Mouse (Mus musculus) myocyte (in vitro differentiated cells): ENCODE data around the gene Tmprss9. TPM values are rescaled to one million over a fixed set of nuclear protein-coding genes. Genes with fewer than 3 reads are reported as not detected.
A peak's percentile ranks its signal among the peaks of the same experiment; 100 is the strongest.

Experiments
- H3K27me3 ChIP-seq: one replicate; pipeline ENCODE4 v1.6.1; 2011; ENCODE audit not compliant: control insufficient read depth, insufficient read depth, insufficient read length
- H3K36me3 ChIP-seq: one replicate; pipeline ENCODE4 v1.6.1; 2011; ENCODE audit not compliant: control insufficient read depth, insufficient read depth
- H3K4me2 ChIP-seq: one replicate; pipeline ENCODE4 v1.6.1; 2011; ENCODE audit warnings: low read depth, control low read depth
- H3K4me3 ChIP-seq: one replicate; pipeline ENCODE4 v1.5.1; 2011; ENCODE audit warnings: mild to moderate bottlenecking, control low read depth, moderate library complexity
- H3K79me2 ChIP-seq: one replicate; pipeline ENCODE4 v1.6.1; 2011; ENCODE audit not compliant: control insufficient read depth, insufficient read depth
- H3ac ChIP-seq: one replicate; pipeline ENCODE4 v1.6.1; 2011; ENCODE audit not compliant: control insufficient read depth, insufficient read length
- CEBPB ChIP-seq: IDR thresholded peaks from 2 replicates; pipeline ENCODE4 v1.6.1; 2011; ENCODE audit warnings: mild to moderate bottlenecking, moderate library complexity; ENCODE audit not compliant: poor library complexity, insufficient read depth, severe bottlenecking
- E2F4 ChIP-seq: IDR thresholded peaks from one replicate; pipeline ENCODE4 v1.6.1; 2011; ENCODE audit warnings: mild to moderate bottlenecking, control low read depth, moderate library complexity; ENCODE audit not compliant: insufficient read depth
- MAX ChIP-seq: IDR thresholded peaks from one replicate; pipeline ENCODE4 v1.6.1; 2011; ENCODE audit warnings: low read depth, mild to moderate bottlenecking, control low read depth
- MYOD1 ChIP-seq, 3 experiments: IDR thresholded peaks; one replicate each; pipeline ENCODE4 v1.6.1; 2011; ENCODE audit warnings: control low read depth in 2 of 3, low read depth in 2 of 3, mild to moderate bottlenecking in 2 of 3, moderate library complexity in 1 of 3; ENCODE audit not compliant: insufficient read length in 2 of 3, control insufficient read depth in 1 of 3
- MYOG ChIP-seq, 3 experiments: IDR thresholded peaks; one replicate each; pipeline ENCODE4 v1.6.1; 2011; ENCODE audit warnings: control low read depth in 2 of 3, low read depth in 2 of 3, mild to moderate bottlenecking in 2 of 3; ENCODE audit not compliant: insufficient read length in 2 of 3, control insufficient read depth in 1 of 3, insufficient read depth in 1 of 3
- POLR2A ChIP-seq: IDR thresholded peaks from one replicate; pipeline ENCODE4 v1.6.1; 2011; ENCODE audit warnings: low read depth, mild to moderate bottlenecking, control low read depth, moderate library complexity; ENCODE audit not compliant: insufficient read length
- POLR2AphosphoS2 ChIP-seq: IDR thresholded peaks from one replicate; pipeline ENCODE4 v1.6.1; 2011; ENCODE audit warnings: low read depth, control low read depth; ENCODE audit not compliant: insufficient read length
- REST ChIP-seq: IDR thresholded peaks from one replicate; pipeline ENCODE4 v1.6.1; 2011; ENCODE audit warnings: mild to moderate bottlenecking, control low read depth, moderate library complexity; ENCODE audit not compliant: insufficient read depth, insufficient read length
- SRF ChIP-seq: IDR thresholded peaks from one replicate; pipeline ENCODE4 v1.6.1; 2011; ENCODE audit warnings: low read depth; ENCODE audit not compliant: control insufficient read depth, insufficient read length
- TCF12 ChIP-seq: IDR thresholded peaks from one replicate; pipeline ENCODE4 v1.6.1; 2011; ENCODE audit warnings: mild to moderate bottlenecking, control low read depth; ENCODE audit not compliant: poor library complexity, insufficient read depth, severe bottlenecking
- TCF3 ChIP-seq: IDR thresholded peaks from one replicate; pipeline ENCODE4 v1.6.1; 2011; ENCODE audit warnings: low read depth, control low read depth; ENCODE audit not compliant: insufficient read length
- USF1 ChIP-seq: IDR thresholded peaks from one replicate; pipeline ENCODE4 v1.6.1; 2011; ENCODE audit warnings: low read depth, mild to moderate bottlenecking, control low read depth, moderate library complexity
- polyA plus RNA-seq: library from polyadenylated mRNA; unstranded; fragments of >200 nt; fragmentation: generic; extraction: Trizol; gene quantifications from one replicate; pipeline ENCODE4 v1.2.1, GENCODE M21; 2012; ENCODE audit warnings: missing spikeins

The Tmprss9 gene
- polyA plus RNA-seq, 1 experiment = 0.05 TPM

DNA sequence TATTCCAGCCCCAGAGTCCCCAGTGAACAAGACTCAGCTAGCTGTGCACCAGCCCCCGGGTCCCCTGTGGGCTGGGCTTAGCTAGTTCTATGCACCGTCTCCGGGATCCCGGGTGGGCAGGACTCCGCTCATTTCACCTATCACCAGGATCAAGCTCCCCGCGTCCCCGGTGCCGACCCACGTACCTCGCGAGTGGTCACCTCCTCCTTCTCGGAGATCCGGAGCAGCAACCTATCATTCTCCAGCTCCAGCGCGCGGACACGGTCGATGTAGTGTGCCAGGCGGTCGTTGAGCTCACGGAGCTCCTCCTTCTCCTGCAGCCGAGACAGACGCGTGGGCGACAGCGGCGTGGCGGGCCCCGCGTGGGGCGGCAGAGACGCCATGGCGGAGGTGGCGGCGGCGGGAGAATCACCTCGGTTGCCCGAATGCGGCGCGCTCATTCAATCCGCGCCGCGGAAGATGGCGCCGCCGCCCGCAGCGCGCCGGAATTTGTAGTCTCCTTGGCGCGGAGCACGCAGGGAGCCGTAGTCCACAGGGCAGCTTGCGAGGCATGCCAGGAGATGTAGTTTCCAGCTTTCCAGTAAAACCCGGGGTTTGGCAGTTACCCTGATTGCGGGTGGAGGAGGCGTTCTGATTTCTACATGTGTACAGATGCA lies 46.3 kb downstream of the Tmprss9 start, which contains the start of gene Lmnb2:
Gene Lmnb2 (minus strand): TSS at position 467 of the 656 bp plus-strand sequence.
- Histone ChIP-seq H3K36me3 (no peaks in the 10 kb centered on the region), H3ac (peak within 1 kb of the TSS; percentile 66), H3K4me3 (peak within 1 kb of the TSS; percentile 92), H3K27me3 (no peaks in the 10 kb centered on the region), H3K79me2 (peaks cover 23% of the 10 kb centered on the region), H3K4me2 (peak within 1 kb of the TSS; percentile 94)
- TF ChIP-seq MYOG (IDR thresholded peaks at IDR 0.05; ENCODE audit: control insufficient read depth in 1 of 3, insufficient read depth in 1 of 3, insufficient read length in 2 of 3, low read depth in 2 of 3) (peak in 1 of 3 experiments; percentile 3), MAX (no peak), REST (no peak), MYOD1 (IDR thresholded peaks at IDR 0.05; ENCODE audit: control insufficient read depth in 1 of 3, insufficient read length in 2 of 3, low read depth in 2 of 3) (peak in 1 of 3 experiments; percentile 11), POLR2A (peak; percentile 72), E2F4 (peak; percentile 85), POLR2AphosphoS2 (peak; percentile 47)

DNA sequence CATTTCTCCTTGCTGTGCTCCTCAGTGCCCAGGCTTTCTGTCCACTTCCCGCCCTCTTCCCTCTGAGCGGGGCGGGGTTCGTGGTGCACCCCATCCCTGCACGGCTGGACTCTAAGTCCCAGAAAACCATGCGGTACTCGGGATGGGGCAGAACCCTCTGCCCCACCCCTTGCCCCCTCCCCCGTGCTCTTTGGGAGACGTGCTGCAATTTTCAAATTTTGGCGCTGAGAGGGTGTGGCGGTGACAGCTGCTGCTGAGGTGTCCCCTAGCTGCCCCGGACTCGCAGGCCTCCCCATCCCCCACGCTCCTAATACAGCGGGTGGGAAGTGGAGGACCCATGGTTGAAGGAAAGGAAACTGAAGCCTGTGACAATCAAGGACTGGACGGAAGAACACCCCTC lies 50.3 kb downstream of the Tmprss9 start:
- Histone ChIP-seq H3K4me2 (peak overlapping the region; percentile 76), H3ac (no peak overlapping the region), H3K27me3 (no peaks in the 10 kb centered on the region), H3K4me3 (peak overlapping the region; percentile 6), H3K36me3 (no peaks in the 10 kb centered on the region), H3K79me2 (peaks cover 15% of the 10 kb centered on the region)
- no peak for TF ChIP-seq USF1
- no peak for TF ChIP-seq SRF
- TF ChIP-seq POLR2AphosphoS2 = no peak
- TF ChIP-seq MAX = no peak
- no peak for TF ChIP-seq CEBPB
- no peak for TF ChIP-seq POLR2A
- peak in 2 of 3 experiments; percentile 80 to 94 for TF ChIP-seq MYOD1 (IDR thresholded peaks at IDR 0.05; ENCODE audit: control insufficient read depth in 1 of 3, insufficient read length in 2 of 3, low read depth in 2 of 3)
- peak; percentile 91 for TF ChIP-seq E2F4
- no peak for TF ChIP-seq REST
- TF ChIP-seq MYOG (IDR thresholded peaks at IDR 0.05; ENCODE audit: control insufficient read depth in 1 of 3, insufficient read depth in 1 of 3, insufficient read length in 2 of 3, low read depth in 2 of 3) = peak; percentile 44 to 92 (median 84)
- peak; percentile 15 for TF ChIP-seq TCF12
- TF ChIP-seq TCF3 = no peak

DNA sequence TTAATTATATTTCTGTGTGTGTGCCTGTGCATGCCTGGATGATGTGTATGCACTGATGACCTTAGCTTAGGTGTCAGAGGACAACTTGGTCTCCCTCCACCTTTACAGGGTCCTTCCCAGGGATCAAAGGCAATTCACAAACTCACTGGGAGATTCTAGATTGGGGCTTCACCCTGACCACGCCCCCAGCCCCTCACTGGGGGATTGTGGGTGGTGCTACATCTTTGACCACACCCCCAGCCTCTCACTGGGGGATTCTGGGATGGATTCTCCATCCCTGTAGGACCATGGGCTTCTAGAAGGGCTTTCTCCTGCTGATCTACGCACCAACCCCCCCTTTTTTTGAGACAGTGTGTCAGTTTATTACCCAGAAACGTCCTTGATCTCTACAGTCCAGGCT lies 53.8 kb downstream of the Tmprss9 start:
- no peak overlapping the region for H3K4me2 ChIP-seq

DNA sequence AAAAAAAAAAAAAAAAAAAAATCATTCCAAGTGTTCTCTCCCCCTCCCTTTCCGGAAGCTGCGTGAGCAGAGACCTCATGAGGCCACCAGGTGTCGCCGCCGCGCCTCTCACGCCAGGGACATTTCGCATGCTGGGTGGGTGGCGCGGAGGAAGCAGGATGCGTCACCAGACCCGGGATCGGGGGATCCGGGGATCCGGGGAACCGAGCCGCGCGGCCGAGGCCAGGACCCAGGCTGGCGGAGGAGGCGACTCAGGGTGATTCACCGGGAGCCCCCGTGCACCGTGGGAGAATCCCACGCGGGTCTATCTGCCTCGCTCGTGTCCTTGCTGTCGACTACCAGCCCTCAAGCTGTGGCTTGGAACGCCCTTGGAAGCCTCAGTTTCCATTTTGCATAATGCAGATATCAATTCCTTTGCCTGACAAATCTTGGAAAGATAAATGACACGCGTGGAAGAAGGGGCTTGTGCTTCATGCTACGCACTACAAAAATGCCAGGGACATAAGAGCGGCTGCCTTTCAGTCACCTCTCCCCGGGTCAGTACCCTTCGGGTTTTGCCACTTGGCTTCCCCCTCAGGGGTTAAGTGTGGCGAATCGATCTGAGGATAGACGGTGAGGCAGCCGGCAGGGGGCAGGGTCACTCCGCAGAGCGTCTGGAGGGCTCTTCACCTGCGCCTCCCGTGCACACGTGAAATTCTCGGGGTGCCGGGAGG lies 57.1 kb downstream of the Tmprss9 start:
- Histone ChIP-seq H3K36me3 (no peaks in the 10 kb centered on the region), H3K27me3 (no peaks in the 10 kb centered on the region), H3K4me3 (peak overlapping the region; percentile 97), H3K79me2 (peaks cover 12% of the 10 kb centered on the region), H3K4me2 (peak overlapping the region; percentile 97), H3ac (peak overlapping the region; percentile 42)
- TF ChIP-seq REST = no peak
- no peak for TF ChIP-seq USF1
- no peak for TF ChIP-seq MAX
- TF ChIP-seq MYOD1 (IDR thresholded peaks at IDR 0.05; ENCODE audit: control insufficient read depth in 1 of 3, insufficient read length in 2 of 3, low read depth in 2 of 3) = peak in 2 of 3 experiments; percentile 6 to 51
- peak; percentile 31 for TF ChIP-seq POLR2A
- TF ChIP-seq POLR2AphosphoS2 = no peak
- peak in 1 of 3 experiments; percentile 47 for TF ChIP-seq MYOG (IDR thresholded peaks at IDR 0.05; ENCODE audit: control insufficient read depth in 1 of 3, insufficient read depth in 1 of 3, insufficient read length in 2 of 3, low read depth in 2 of 3)
- no peak for TF ChIP-seq TCF12
- TF ChIP-seq SRF = no peak
- TF ChIP-seq TCF3 = no peak

More for the DNA sequence above, 53.8 kb downstream of the Tmprss9 start:
- Histone ChIP-seq H3K27me3 (no peaks in the 10 kb centered on the region), H3K4me3 (no peak overlapping the region), H3ac (no peak overlapping the region), H3K36me3 (no peaks in the 10 kb centered on the region), H3K79me2 (peaks cover 6% of the 10 kb centered on the region)
- no peak for TF ChIP-seq E2F4
- TF ChIP-seq MYOD1 (IDR thresholded peaks at IDR 0.05; ENCODE audit: control insufficient read depth in 1 of 3, insufficient read length in 2 of 3, low read depth in 2 of 3) = no peak
- TF ChIP-seq REST = no peak
- TF ChIP-seq TCF3 = no peak
- TF ChIP-seq MYOG (IDR thresholded peaks at IDR 0.05; ENCODE audit: control insufficient read depth in 1 of 3, insufficient read depth in 1 of 3, insufficient read length in 2 of 3, low read depth in 2 of 3) = no peak
- no peak for TF ChIP-seq POLR2AphosphoS2
- no peak for TF ChIP-seq POLR2A
- no peak for TF ChIP-seq MAX
- TF ChIP-seq TCF12 = no peak
- no peak for TF ChIP-seq SRF
- TF ChIP-seq CEBPB = no peak
- no peak for TF ChIP-seq USF1
